Mouse (Mus musculus): ENCODE measurements around the gene Ifitm1. TPM values are rescaled to one million over a fixed set of nuclear protein-coding genes. Genes with fewer than 3 reads are reported as not detected.
A peak's percentile ranks its signal among the peaks of the same experiment; 100 is the strongest.

Ifitm1 gene
- polyA plus RNA-seq, 1 experiment from 2014 or later, result 7.4 TPM

DNA sequence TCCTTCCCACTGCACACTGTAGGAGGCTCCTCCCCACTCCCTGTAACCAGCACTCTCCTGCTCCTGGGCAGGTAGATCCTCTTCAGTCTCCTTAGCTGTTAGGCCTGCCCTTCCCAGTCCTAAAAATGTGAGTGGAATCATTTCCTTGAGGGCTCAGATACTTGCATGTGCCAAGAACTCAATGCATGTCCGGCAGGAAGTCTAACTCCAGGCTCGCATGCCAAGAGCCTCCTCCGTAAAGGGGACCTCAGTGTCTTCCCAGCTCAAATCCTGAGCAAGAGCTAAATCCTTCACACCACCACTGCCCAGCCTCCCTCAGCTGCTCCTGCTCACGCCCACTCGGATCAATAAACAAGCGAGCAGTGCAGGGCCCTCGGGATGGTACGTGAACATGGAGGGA is 16.0 kb upstream of the Ifitm1 start:
- Histone ChIP-seq H3K9me3 (ENCODE audit: control insufficient read depth, low read length) (no peaks in the 10 kb centered on the region), H3K27me3 (ENCODE audit: control insufficient read depth, insufficient read depth, low read length) (no peaks in the 10 kb centered on the region), H3K4me2 (ENCODE audit: low read length) (no peak overlapping the region; the same call in 1 of the 2 replicates), H3K27ac (replicated peaks in 1 of 2; ENCODE audit: control insufficient read depth in 1 of 2, insufficient read depth in 1 of 2, low read depth in 2 of 2, low read length in 2 of 2) (peak overlapping the region; percentile 39 to 63), H3K9ac (ENCODE audit: low read length) (no peak overlapping the region), H3K4me3 (ENCODE audit: control insufficient read depth in 1 of 2, insufficient read depth in 1 of 2, low read depth in 1 of 2, low read length in 2 of 2) (no peak overlapping the region), H3K4me1 (ENCODE audit: control insufficient read depth in 2 of 2, insufficient read depth in 2 of 2, low read length in 2 of 2) (peaks cover 30 to 43% of the 10 kb centered on the region in 2 experiments), H3K36me3 (ENCODE audit: control insufficient read depth, insufficient read depth, low read length) (peaks cover 45% of the 10 kb centered on the region)
- 50% methylated on average over 8 of the region's 8 CpGs for WGBS
- no peak for ATAC-seq (ENCODE audit: insufficient number of reproducible peaks, insufficient read depth, low FRiP score, low read depth)

DNA sequence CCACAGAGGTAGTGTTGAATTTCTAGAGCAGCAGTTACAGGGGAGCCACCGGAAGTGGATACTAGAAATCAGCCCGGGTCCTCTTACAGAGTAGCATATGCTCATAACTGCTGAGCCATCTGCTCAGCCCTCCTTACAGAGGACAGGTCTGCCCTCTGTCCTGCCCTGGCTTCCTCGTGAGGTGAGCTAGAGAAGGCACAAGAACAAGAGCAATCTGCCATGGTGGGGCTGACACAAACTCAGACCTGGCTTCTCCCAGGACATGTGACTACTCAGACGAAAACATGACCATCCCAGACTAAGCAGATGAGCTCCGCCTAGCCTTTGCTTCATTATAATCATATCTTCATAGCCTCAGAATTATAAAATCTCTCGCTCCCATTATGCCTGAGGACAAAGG is 15.3 kb upstream of the Ifitm1 start:
- Histone ChIP-seq H3K9me3 (ENCODE audit: control insufficient read depth, low read length) (no peaks in the 10 kb centered on the region), H3K27me3 (ENCODE audit: control insufficient read depth, insufficient read depth, low read length) (no peaks in the 10 kb centered on the region), H3K4me2 (ENCODE audit: low read length) (no peak overlapping the region), H3K27ac (replicated peaks in 1 of 2; ENCODE audit: control insufficient read depth in 1 of 2, insufficient read depth in 1 of 2, low read depth in 2 of 2, low read length in 2 of 2) (peak overlapping the region in 1 of 2 experiments; percentile 39; a peak in 1 of 4 replicates), H3K4me3 (ENCODE audit: control insufficient read depth in 1 of 2, insufficient read depth in 1 of 2, low read depth in 1 of 2, low read length in 2 of 2) (no peak overlapping the region), H3K4me1 (ENCODE audit: control insufficient read depth in 2 of 2, insufficient read depth in 2 of 2, low read length in 2 of 2) (peaks cover 33 to 36% of the 10 kb centered on the region in 2 experiments), H3K36me3 (ENCODE audit: control insufficient read depth, insufficient read depth, low read length) (peaks cover 38% of the 10 kb centered on the region), H3K9ac (ENCODE audit: low read length) (no peak overlapping the region)
- WGBS, result 69% methylated on average over 6 of the region's 6 CpGs
- no peak for ATAC-seq (ENCODE audit: insufficient number of reproducible peaks, insufficient read depth, low FRiP score, low read depth)

DNA sequence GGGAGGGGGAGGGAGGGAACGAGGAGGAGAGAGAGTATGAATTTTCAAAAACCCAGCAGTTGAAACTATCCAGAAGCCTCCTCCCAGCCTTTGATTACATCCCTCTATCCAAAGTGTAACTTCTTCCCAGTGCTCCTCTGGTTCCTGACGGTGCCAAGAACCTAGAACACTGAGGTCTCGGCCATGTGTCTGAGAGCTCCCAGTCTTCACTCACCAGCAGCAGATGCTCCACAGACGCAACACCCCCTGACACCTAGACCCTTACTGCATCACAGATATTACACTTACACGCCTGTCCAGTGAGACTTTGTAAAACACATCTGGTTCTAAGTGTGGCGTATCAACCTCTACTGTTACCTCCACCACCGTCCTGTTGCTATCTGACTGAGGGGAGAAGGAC is 14.6 kb upstream of the Ifitm1 start:
- H3K4me2 ChIP-seq (ENCODE audit: low read length), result no peak overlapping the region
- WGBS, result 74% methylated on average over 7 of the region's 7 CpGs
- no peak overlapping the region for H3K9ac ChIP-seq (ENCODE audit: low read length)
- H3K36me3 ChIP-seq (ENCODE audit: control insufficient read depth, insufficient read depth, low read length), result peaks cover 32% of the 10 kb centered on the region
- no peak for ATAC-seq (ENCODE audit: insufficient number of reproducible peaks, insufficient read depth, low FRiP score, low read depth)
- no peaks in the 10 kb centered on the region for H3K9me3 ChIP-seq (ENCODE audit: control insufficient read depth, low read length)
- H3K27me3 ChIP-seq (ENCODE audit: control insufficient read depth, insufficient read depth, low read length), result no peaks in the 10 kb centered on the region
- H3K4me3 ChIP-seq (ENCODE audit: control insufficient read depth in 1 of 2, insufficient read depth in 1 of 2, low read depth in 1 of 2, low read length in 2 of 2), result no peak overlapping the region
- peaks cover 27 to 32% of the 10 kb centered on the region in 2 experiments for H3K4me1 ChIP-seq (ENCODE audit: control insufficient read depth in 2 of 2, insufficient read depth in 2 of 2, low read length in 2 of 2)
- H3K27ac ChIP-seq (replicated peaks in 1 of 2; ENCODE audit: control insufficient read depth in 1 of 2, insufficient read depth in 1 of 2, low read depth in 2 of 2, low read length in 2 of 2), result no peak overlapping the region

DNA sequence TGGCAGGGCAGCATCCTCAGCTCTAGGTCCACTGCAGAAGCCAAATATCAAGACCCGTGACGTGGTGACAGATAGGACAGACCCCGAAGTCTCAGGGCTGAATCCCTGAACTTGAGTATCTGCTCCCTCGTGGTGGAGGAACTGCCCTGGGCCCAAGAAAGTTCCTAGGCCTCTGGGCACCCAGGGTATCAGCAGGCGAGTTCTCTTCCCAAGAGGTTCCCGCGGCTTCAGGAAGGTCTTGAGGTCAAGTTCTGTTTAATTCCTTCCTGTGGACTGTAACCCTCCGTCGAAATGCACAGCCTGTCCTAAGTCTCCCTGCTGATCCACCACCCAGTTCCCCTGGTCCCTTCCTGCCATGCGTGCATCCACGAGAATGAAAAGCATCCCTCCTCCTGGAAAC is 13.9 kb upstream of the Ifitm1 start:
- Histone ChIP-seq H3K27me3 (ENCODE audit: control insufficient read depth, insufficient read depth, low read length) (no peaks in the 10 kb centered on the region), H3K36me3 (ENCODE audit: control insufficient read depth, insufficient read depth, low read length) (peaks cover 26% of the 10 kb centered on the region), H3K9me3 (ENCODE audit: control insufficient read depth, low read length) (no peaks in the 10 kb centered on the region), H3K27ac (replicated peaks in 1 of 2; ENCODE audit: control insufficient read depth in 1 of 2, insufficient read depth in 1 of 2, low read depth in 2 of 2, low read length in 2 of 2) (no peak overlapping the region), H3K4me3 (ENCODE audit: control insufficient read depth in 1 of 2, insufficient read depth in 1 of 2, low read depth in 1 of 2, low read length in 2 of 2) (no peak overlapping the region), H3K9ac (ENCODE audit: low read length) (peak overlapping the region; percentile 30), H3K4me1 (ENCODE audit: control insufficient read depth in 2 of 2, insufficient read depth in 2 of 2, low read length in 2 of 2) (peaks cover 22 to 31% of the 10 kb centered on the region in 2 experiments), H3K4me2 (ENCODE audit: low read length) (peak overlapping the region; percentile 82)
- WGBS, result 71% methylated on average over 11 of the region's 11 CpGs
- ATAC-seq (ENCODE audit: insufficient number of reproducible peaks, insufficient read depth, low FRiP score, low read depth), result no peak

DNA sequence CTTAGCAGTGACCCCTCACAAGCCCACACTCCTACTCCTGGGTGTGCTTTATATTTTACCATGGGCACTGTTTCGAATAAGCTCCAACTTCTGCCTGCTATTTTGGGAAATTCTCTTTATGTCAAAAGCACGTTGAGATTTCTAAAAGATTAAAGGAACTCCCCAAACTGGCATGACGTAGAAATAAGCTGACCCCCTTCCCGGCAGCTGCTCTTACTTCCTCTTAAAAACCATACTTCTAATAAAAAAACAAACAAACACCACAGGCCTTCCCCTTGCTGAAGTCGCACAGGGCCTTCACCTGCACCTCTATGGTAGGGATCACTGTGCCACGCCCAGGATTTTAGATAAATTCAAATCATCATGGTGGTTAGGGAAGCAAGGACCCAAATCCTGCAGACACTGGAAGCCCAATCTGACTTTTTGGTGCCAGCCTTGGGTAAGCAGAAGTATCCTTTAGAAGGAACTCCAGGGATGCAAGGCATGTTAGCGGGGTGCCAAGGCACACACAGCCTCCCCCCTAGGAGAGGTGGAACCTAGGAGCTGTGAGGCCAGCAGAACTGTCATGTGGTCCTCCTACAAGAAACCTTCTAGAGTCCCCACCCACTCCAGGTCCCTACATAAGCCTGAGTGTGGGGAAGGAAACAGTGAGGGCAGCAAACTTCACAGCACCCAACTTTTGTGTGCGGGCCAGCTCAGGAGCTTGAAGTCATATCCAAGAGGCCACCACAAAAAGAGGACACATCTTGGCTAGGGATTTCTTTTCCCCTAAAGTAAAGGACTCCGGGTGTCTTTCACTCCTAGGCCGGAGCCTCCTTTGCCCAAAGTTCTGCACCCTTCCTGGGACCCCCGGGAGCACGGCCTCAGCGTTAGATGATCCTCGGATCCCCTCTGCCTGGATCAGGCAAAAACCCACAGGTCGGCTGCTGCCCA is 13.0 kb upstream of the Ifitm1 start:
- H3K4me2 ChIP-seq (ENCODE audit: low read length), result peak overlapping the region; percentile 82
- H3K27me3 ChIP-seq (ENCODE audit: control insufficient read depth, insufficient read depth, low read length), result no peaks in the 10 kb centered on the region
- 58% methylated on average over 15 of the region's 15 CpGs for WGBS
- no peak overlapping the region; a peak in 1 of 4 replicates for H3K27ac ChIP-seq (replicated peaks in 1 of 2; ENCODE audit: control insufficient read depth in 1 of 2, insufficient read depth in 1 of 2, low read depth in 2 of 2, low read length in 2 of 2)
- H3K9me3 ChIP-seq (ENCODE audit: control insufficient read depth, low read length), result no peaks in the 10 kb centered on the region
- peak overlapping the region; percentile 80 for H3K9ac ChIP-seq (ENCODE audit: low read length)
- peaks cover 16% of the 10 kb centered on the region for H3K36me3 ChIP-seq (ENCODE audit: control insufficient read depth, insufficient read depth, low read length)
- H3K4me1 ChIP-seq (ENCODE audit: control insufficient read depth in 2 of 2, insufficient read depth in 2 of 2, low read length in 2 of 2), result peaks cover 19 to 24% of the 10 kb centered on the region in 2 experiments
- no peak for ATAC-seq (ENCODE audit: insufficient number of reproducible peaks, insufficient read depth, low FRiP score, low read depth)
- peak overlapping the region; percentile 57 to 63 for H3K4me3 ChIP-seq (ENCODE audit: control insufficient read depth in 1 of 2, insufficient read depth in 1 of 2, low read depth in 1 of 2, low read length in 2 of 2)

DNA sequence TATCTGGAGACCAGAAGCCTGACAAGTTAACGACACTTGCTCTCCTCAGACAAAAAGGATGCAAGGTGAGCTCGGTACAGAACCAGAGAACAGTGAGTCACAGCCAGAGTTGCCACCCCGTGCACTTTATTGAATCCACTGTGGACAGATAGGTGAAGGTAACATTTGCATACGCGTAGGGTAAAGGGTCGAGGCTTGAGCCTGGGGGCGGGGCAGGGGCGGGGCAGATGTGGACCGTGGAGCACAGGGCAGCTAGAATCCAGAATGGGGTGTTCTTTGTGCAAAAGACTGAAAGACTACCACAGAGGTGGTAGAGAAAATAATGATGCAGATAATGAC is 12.3 kb upstream of the Ifitm1 start:
- Histone ChIP-seq H3K4me1 (ENCODE audit: control insufficient read depth in 2 of 2, insufficient read depth in 2 of 2, low read length in 2 of 2) (peaks cover 19 to 24% of the 10 kb centered on the region in 2 experiments), H3K4me2 (ENCODE audit: low read length) (peak overlapping the region; percentile 82), H3K27ac (replicated peaks in 1 of 2; ENCODE audit: control insufficient read depth in 1 of 2, insufficient read depth in 1 of 2, low read depth in 2 of 2, low read length in 2 of 2) (peak overlapping the region in 1 of 2 experiments; percentile 89; a peak in 2 of 4 replicates), H3K4me3 (ENCODE audit: control insufficient read depth in 1 of 2, insufficient read depth in 1 of 2, low read depth in 1 of 2, low read length in 2 of 2) (peak overlapping the region; percentile 57 to 63), H3K36me3 (ENCODE audit: control insufficient read depth, insufficient read depth, low read length) (peaks cover 10% of the 10 kb centered on the region; the same call in 1 of the 2 replicates), H3K9me3 (ENCODE audit: control insufficient read depth, low read length) (no peaks in the 10 kb centered on the region), H3K27me3 (ENCODE audit: control insufficient read depth, insufficient read depth, low read length) (no peaks in the 10 kb centered on the region), H3K9ac (ENCODE audit: low read length) (peak overlapping the region; percentile 80)
- ATAC-seq (ENCODE audit: insufficient number of reproducible peaks, insufficient read depth, low FRiP score, low read depth), result no peak
- WGBS, result 5% methylated on average over 9 of the region's 9 CpGs

DNA sequence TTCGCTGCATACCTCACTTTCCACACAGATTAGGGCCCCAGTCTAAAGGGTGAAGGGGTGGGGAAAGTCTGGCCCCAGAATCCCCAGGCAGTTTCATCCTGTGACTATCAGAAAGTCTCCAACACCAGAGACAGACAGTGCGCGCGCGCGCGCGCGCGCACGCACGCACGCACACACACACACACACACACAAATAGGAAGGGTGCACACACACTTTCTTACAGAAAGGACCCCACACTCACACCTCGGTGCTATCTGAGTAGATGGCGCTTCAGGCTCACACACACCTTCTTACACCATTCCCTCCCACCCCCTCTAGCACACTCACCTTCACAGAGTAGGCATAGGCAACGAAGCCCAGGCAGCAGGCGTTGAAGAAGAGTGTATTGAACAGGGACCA is 11.7 kb upstream of the Ifitm1 start:
- H3K36me3 ChIP-seq (ENCODE audit: control insufficient read depth, insufficient read depth, low read length), result 0 out of 2 replicates have a peak, but pooled peaks cover 7% of the 10 kb centered on the region
- peak overlapping the region; percentile 85 to 89 for H3K27ac ChIP-seq (replicated peaks in 1 of 2; ENCODE audit: control insufficient read depth in 1 of 2, insufficient read depth in 1 of 2, low read depth in 2 of 2, low read length in 2 of 2)
- ATAC-seq (ENCODE audit: insufficient number of reproducible peaks, insufficient read depth, low FRiP score, low read depth), result peak; percentile 23
- H3K27me3 ChIP-seq (ENCODE audit: control insufficient read depth, insufficient read depth, low read length), result no peaks in the 10 kb centered on the region
- H3K4me2 ChIP-seq (ENCODE audit: low read length), result peak overlapping the region; percentile 82
- WGBS, result 4% methylated on average over 17 of the region's 17 CpGs
- H3K9ac ChIP-seq (ENCODE audit: low read length), result peak overlapping the region; percentile 80
- H3K9me3 ChIP-seq (ENCODE audit: control insufficient read depth, low read length), result no peaks in the 10 kb centered on the region
- H3K4me3 ChIP-seq (ENCODE audit: control insufficient read depth in 1 of 2, insufficient read depth in 1 of 2, low read depth in 1 of 2, low read length in 2 of 2), result peak overlapping the region; percentile 57 to 63
- peaks cover 19 to 23% of the 10 kb centered on the region in 2 experiments for H3K4me1 ChIP-seq (ENCODE audit: control insufficient read depth in 2 of 2, insufficient read depth in 2 of 2, low read length in 2 of 2)
